Mouse (Mus musculus) G1E (cell line): ENCODE measurements at regions not wholly inside any gene's neighbourhood (a gene's known extent, or its start where the extent isn't known, plus 50 kb on each side); places are given as distances from the start of the nearest gene placed in this dataset.

Experiments
- ATAC-seq: 2 replicates; pipeline ENCODE4 v1.8.0; 2016; ENCODE audit warnings: mild to moderate bottlenecking; ENCODE audit not compliant: insufficient number of reproducible peaks, poor library complexity, low FRiP score, severe bottlenecking; ENCODE audit errors: extremely low read depth
- DNase-seq: peaks from one replicate; pipeline ENCODE4 v3.0.0; 2012; ENCODE audit warnings: low spot score
- H3K27me3 ChIP-seq: 2 replicates; pipeline ENCODE4 v1.6.1; 2012; ENCODE audit warnings: mild to moderate bottlenecking, low read length, inconsistent platforms; ENCODE audit not compliant: insufficient read depth
- H3K36me3 ChIP-seq: replicated peaks from 2 replicates; pipeline ENCODE3; 2012; ENCODE audit warnings: mild to moderate bottlenecking, inconsistent platforms
- H3K4me1 ChIP-seq: 2 replicates; pipeline ENCODE4 v1.6.1; 2012; ENCODE audit warnings: low read depth, low read length, inconsistent platforms, mixed read lengths; ENCODE audit not compliant: insufficient read depth
- H3K4me3 ChIP-seq: 2 replicates; pipeline ENCODE4 v1.5.1; 2012; ENCODE audit warnings: low read depth, mild to moderate bottlenecking, inconsistent platforms, low read length, moderate library complexity, mixed read lengths
- H3K9me3 ChIP-seq: replicated peaks from 2 replicates; pipeline ENCODE4 v1.6.1; 2012; ENCODE audit warnings: inconsistent platforms
- CTCF ChIP-seq: IDR thresholded peaks from 2 replicates; pipeline ENCODE4 v1.5.1; 2012; ENCODE audit warnings: low read depth, low read length, inconsistent platforms, mixed read lengths
- GATA1 ChIP-seq: IDR thresholded peaks from 2 replicates; pipeline ENCODE4 v1.6.1; 2012; ENCODE audit warnings: borderline replicate concordance, low read length, inconsistent platforms, mixed read lengths
- GATA2 ChIP-seq: IDR thresholded peaks from 2 replicates; pipeline ENCODE4 v1.6.1; 2012; ENCODE audit warnings: low read depth, low read length, inconsistent platforms, borderline replicate concordance
- POLR2AphosphoS5 ChIP-seq: IDR thresholded peaks from 2 replicates; pipeline ENCODE4 v1.6.1; 2012; ENCODE audit warnings: low read depth, low read length, inconsistent platforms; ENCODE audit not compliant: insufficient replicate concordance
- TAL1 ChIP-seq: conservative IDR thresholded peaks from 2 replicates; pipeline ENCODE4 v1.6.1; 2012; ENCODE audit warnings: low read depth, low read length, inconsistent platforms, mixed read lengths

DNA sequence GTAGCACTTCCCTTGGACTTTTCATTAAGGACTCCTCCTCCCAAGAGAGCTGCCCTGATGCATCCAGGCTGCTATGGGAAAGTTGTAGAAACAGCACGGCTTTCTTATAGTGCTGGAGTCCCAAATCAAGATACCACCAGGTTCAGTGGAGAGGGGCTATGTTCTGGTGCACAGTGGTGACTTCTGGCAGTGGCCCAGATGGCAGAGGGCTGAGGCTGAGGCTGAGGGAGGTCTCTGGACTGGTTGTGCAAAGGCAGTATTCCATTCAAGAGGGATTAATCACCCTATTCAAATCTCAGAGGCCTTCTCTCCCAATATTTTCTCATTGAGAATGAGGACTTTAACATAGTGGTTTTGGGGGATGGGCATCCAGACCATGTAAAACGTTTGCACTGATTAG is 82.3 kb upstream of the Mki67 start:
- H3K36me3 ChIP-seq: no peaks in the 10 kb centered on the region
- no peaks in the 10 kb centered on the region for H3K4me1 ChIP-seq
- no peak for DNase-seq
- ATAC-seq: no peak
- no peak for TF ChIP-seq GATA2
- TF ChIP-seq GATA1: no peak
- no peak for TF ChIP-seq TAL1
- no peak for TF ChIP-seq CTCF
- TF ChIP-seq POLR2AphosphoS5: no peak
- no peak overlapping the region for H3K4me3 ChIP-seq
- peaks cover 14% of the 10 kb centered on the region for H3K9me3 ChIP-seq
- no peaks in the 10 kb centered on the region for H3K27me3 ChIP-seq

DNA sequence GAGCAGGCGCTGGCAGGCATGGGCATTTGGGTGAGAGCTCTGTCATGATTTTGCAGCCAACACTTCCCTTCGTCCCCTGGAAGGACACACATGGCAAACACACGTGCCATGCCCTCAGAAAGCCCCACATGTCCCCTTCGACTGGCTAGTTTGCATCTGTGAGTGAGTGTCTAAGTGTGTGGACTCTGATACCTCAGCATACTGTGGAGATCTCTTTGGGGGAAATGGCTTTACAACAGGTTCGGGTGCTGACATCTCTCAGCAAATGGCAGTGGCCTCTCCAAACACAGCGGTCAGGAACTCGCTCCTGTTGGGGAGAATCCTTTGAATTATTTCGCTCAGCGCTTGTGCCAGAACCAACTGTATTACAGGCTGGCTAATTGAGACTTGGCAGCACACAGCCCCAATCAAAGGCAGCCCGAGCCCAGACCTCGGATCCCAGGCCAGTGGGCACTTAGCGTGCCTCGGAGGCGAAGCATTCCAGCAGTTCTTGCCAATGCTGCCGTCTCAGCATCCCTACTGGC is 86.5 kb upstream of the Mki67 start:
- Histone ChIP-seq H3K9me3 (peaks cover 26% of the 10 kb centered on the region), H3K4me1 (no peaks in the 10 kb centered on the region), H3K27me3 (no peaks in the 10 kb centered on the region), H3K4me3 (no peak overlapping the region), H3K36me3 (no peaks in the 10 kb centered on the region)
- ATAC-seq (no peak), DNase-seq (no peak)
- TF ChIP-seq GATA2 (no peak), CTCF (no peak), POLR2AphosphoS5 (no peak), GATA1 (no peak), TAL1 (no peak)

DNA sequence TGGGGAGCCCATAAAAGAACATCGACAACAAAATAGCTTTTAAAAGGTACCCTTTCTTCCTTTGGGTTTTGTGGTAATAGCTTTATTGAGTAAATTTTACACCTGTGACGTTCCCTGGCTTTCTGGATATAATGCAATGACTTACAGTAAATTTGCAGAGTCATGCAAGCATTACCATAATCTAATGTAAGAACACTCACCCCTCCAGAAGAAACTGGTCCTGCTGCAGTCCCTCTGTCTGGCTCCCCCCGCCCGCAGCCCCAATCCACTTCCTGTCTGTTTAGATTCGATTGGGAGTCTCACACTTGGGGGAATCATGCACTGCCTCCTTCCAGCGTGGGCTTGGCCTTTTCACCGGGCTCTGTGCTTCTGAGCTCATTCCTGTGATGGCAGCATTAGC is 88.6 kb upstream of the Mki67 start:
- TF ChIP-seq POLR2AphosphoS5 (no peak), GATA1 (no peak), GATA2 (no peak), CTCF (no peak), TAL1 (no peak)
- no peaks in the 10 kb centered on the region for H3K27me3 ChIP-seq
- H3K4me3 ChIP-seq: no peak overlapping the region
- ATAC-seq (no peak), DNase-seq (no peak)
- peaks cover 41% of the 10 kb centered on the region for H3K9me3 ChIP-seq
- no peaks in the 10 kb centered on the region for H3K36me3 ChIP-seq
- no peaks in the 10 kb centered on the region for H3K4me1 ChIP-seq

DNA sequence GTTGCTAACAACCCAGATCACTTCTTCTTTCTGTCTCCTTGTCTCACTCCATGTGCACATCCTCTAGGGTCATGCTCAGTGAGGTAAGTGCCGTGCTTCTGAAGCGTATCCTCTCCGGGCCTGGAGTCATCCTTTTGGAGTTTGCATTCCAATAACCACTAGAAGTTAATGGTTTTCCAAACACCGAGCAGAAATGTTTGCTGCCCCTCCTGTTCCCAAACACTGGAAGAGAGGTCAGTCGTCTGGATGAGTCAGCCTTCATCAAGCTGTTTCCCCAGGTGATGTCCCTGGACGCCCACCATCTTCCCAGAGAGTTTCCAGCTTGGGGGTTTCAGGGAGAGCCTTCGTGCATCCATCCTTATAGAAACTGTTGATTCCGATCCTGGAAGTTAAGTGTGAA is 90.0 kb upstream of the Mki67 start:
- Histone ChIP-seq H3K4me3 (no peak overlapping the region), H3K9me3 (peaks cover 47% of the 10 kb centered on the region), H3K4me1 (no peaks in the 10 kb centered on the region), H3K36me3 (no peaks in the 10 kb centered on the region), H3K27me3 (no peaks in the 10 kb centered on the region)
- TF ChIP-seq POLR2AphosphoS5: no peak
- no peak for TF ChIP-seq CTCF
- TF ChIP-seq GATA1: no peak
- TF ChIP-seq TAL1: no peak
- TF ChIP-seq GATA2: no peak
- ATAC-seq (no peak), DNase-seq (no peak)

DNA sequence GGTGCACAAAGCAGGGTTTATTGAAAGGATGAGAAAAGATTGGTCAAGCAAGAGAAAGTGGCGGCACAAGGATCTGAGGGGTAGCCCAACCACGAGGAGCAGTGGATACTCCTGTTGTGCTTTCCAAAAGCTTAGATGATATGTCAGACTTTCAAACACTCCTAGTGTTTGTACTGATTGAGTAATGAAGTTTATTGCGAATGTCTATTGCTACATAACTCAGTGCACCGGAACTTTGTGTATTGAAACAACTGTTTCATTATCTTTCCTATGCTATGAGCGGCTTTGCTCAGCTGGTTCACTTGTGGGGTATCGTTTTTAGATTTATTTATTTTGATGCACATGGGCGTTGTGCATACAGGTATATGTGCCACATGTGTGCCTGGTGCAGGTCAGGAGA is 90.5 kb upstream of the Mki67 start:
- H3K36me3 ChIP-seq: no peaks in the 10 kb centered on the region
- TF ChIP-seq GATA1: no peak
- no peak for TF ChIP-seq CTCF
- no peak for TF ChIP-seq GATA2
- TF ChIP-seq TAL1: no peak
- H3K9me3 ChIP-seq: peaks cover 47% of the 10 kb centered on the region
- no peak overlapping the region for H3K4me3 ChIP-seq
- no peaks in the 10 kb centered on the region for H3K27me3 ChIP-seq
- DNase-seq: no peak
- no peaks in the 10 kb centered on the region for H3K4me1 ChIP-seq
- ATAC-seq: no peak

DNA sequence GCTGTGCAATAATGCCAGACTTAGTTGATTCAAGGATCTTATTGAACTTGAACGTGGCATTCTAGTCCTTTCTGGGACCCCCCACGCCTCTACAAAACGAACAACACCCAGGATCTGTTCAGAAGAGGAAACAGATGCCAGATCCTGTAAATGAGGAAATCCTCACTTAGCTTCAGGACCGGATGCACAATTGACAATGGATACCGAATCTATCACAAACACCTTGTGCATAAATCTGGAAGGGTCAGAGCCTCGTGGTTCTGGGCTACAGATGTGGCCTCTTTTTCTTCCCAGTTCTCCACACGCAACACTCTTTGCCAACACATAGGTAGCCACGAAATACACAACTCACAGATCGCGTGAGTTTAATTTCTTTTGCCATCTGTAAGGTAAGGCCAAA is 93.0 kb upstream of the Mki67 start:
- Histone ChIP-seq H3K36me3 (no peaks in the 10 kb centered on the region), H3K27me3 (no peaks in the 10 kb centered on the region), H3K9me3 (peaks cover 43% of the 10 kb centered on the region), H3K4me1 (no peaks in the 10 kb centered on the region), H3K4me3 (no peak overlapping the region)
- DNase-seq (no peak), ATAC-seq (no peak)
- TF ChIP-seq GATA2 (no peak), GATA1 (no peak), CTCF (no peak), TAL1 (no peak), POLR2AphosphoS5 (no peak)
